Mouse (Mus musculus): Measurements from ENCODE around the gene Prss48. TPM values are rescaled to one million over a fixed set of nuclear protein-coding genes. Genes with fewer than 3 reads are reported as not detected.
"Not testable (repeated sequence)": the region's sequence is repeated elsewhere in the genome, so short reads cannot be mapped to it uniquely, and the experiment has no call there.

The Prss48 gene
- polyA plus RNA-seq, 1 experiment from 2014 or later: 0.58 TPM

DNA sequence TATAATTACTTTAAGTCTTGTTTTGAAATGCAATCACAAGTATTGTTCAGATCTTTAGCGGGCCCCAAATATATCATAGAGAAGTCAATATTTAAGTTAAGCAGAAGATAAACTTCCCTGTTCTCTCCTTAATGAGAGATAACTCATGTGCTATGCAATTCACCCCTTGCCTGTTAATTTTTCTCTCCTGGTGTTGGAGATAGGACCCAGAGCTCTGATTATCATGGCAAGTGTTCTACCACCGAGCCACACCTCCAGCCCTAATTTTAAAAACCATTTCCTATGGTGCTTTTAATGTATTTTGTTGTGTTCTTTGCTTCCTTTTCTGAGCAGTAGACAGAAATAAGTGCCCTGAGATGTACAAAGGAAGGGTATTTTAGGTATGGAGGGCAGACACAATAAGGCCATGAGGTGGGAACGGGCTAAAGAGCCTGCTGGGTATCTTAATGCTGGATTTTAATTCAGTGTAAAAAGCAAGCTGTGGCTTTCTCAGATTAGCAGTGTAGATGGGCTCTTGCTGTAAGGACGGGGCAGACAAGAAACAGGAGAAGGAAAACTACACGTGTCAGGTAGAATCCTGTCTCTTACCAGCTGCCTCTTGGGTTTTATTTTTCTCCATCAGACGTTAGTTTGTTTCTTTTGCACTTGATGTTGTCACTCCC, 11.0 kb downstream of the Prss48 start:
- Histone ChIP-seq H3K4me1 (replicated peaks; ENCODE audit: control insufficient read depth, insufficient read depth, low read length) (peaks cover 5% of the 10 kb centered on the region; the same call in 1 of the 2 replicates), H3K36me3 (ENCODE audit: control insufficient read depth, insufficient read depth, low read length) (no peaks in the 10 kb centered on the region), H3K9ac (ENCODE audit: low read length) (no peak overlapping the region), H3K4me3 (ENCODE audit: low read depth, low read length) (no peak overlapping the region), H3K9me3 (ENCODE audit: control insufficient read depth, low read length) (no peaks in the 10 kb centered on the region), H3K27ac (ENCODE audit: low read depth) (no peak overlapping the region), H3K27me3 (replicated peaks; ENCODE audit: control insufficient read depth, insufficient read depth, low read length) (no peaks in the 10 kb centered on the region), H3K4me2 (ENCODE audit: low read length) (no peak overlapping the region)
- no peak for DNase-seq (ENCODE audit: low spot score)
- 67% methylated on average over 6 of the region's 6 CpGs for WGBS
- no peak for ATAC-seq (replicated peaks; ENCODE audit: low FRiP score, low TSS enrichment, low read depth)

- Histone ChIP-seq H3K27me3 (replicated peaks; ENCODE audit: control insufficient read depth, insufficient read depth, low read length) (no peaks in the 10 kb centered on the region), H3K9me3 (ENCODE audit: control insufficient read depth, low read length) (no peaks in the 10 kb centered on the region), H3K9ac (ENCODE audit: low read length) (no peak overlapping the region), H3K4me1 (replicated peaks; ENCODE audit: control insufficient read depth, insufficient read depth, low read length) (peaks cover 5% of the 10 kb centered on the region; the same call in 1 of the 2 replicates), H3K4me2 (ENCODE audit: low read length) (no peak overlapping the region), H3K36me3 (ENCODE audit: control insufficient read depth, insufficient read depth, low read length) (no peaks in the 10 kb centered on the region), H3K27ac (ENCODE audit: low read depth) (no peak overlapping the region), H3K4me3 (ENCODE audit: low read depth, low read length) (no peak overlapping the region)
- ATAC-seq (replicated peaks; ENCODE audit: low FRiP score, low TSS enrichment, low read depth) (no peak), DNase-seq (ENCODE audit: low spot score) (no peak)
- 77% methylated on average over 2 of the region's 2 CpGs for WGBS
These were observed 15.1 kb downstream of the Prss48 start for GRCm38 (mm10) chr3:85987225-85987624.

DNA sequence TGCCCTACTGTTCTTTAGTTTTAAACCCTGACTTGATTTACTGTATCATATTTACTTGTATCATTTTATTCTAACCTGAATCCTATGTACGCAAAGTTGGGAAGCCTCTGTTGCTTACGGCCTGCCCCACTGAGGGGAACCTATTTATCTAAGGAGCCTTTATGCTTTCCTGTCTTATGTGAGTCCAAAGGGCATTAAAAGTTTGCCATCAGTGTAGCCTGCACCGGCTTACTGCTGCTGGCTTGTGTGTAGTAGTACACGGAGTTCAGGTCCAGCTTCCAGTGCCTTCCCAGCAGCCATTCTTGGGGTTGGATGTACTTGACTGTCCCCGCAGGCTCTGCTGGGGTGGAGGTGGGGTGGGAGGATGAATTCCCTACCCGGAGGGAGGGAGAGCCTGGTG, 17.8 kb downstream of the Prss48 start:
- WGBS: 84% methylated on average over 6 of the region's 6 CpGs
- no peak for ATAC-seq (replicated peaks; ENCODE audit: low FRiP score, low TSS enrichment, low read depth)
- no peaks in the 10 kb centered on the region for H3K4me1 ChIP-seq (replicated peaks; ENCODE audit: control insufficient read depth, insufficient read depth, low read length)

DNA sequence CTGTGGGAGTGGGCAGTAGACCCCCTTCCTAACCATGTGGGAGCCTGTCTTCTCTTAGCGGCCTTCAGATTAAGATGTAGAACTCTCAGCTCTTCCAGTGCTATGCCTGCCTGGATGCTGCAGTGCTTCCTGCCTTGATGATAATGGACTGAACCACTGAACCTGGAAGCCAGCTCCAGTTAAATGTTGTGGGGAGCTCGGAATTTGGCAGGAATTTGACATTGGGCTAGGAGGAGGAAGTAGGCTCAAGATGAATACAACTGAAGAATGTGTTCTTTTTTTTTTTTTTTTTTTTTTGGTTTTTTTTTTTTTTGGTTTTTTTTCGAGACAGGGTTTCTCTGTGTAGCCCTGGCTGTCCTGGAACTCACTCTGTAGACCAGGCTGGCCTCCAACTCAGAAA, 20.5 kb downstream of the Prss48 start:
- not testable (repeated sequence) for H3K4me1 ChIP-seq (replicated peaks; ENCODE audit: control insufficient read depth, insufficient read depth, low read length); DNase-seq (ENCODE audit: low spot score); H3K4me2 ChIP-seq (ENCODE audit: low read length); H3K27me3 ChIP-seq (replicated peaks; ENCODE audit: control insufficient read depth, insufficient read depth, low read length); H3K36me3 ChIP-seq (ENCODE audit: control insufficient read depth, insufficient read depth, low read length); ATAC-seq (replicated peaks; ENCODE audit: low FRiP score, low TSS enrichment, low read depth); H3K9ac ChIP-seq (ENCODE audit: low read length); H3K4me3 ChIP-seq (ENCODE audit: low read depth, low read length); H3K9me3 ChIP-seq (ENCODE audit: control insufficient read depth, low read length); H3K27ac ChIP-seq (ENCODE audit: low read depth)
- WGBS: 81% methylated on average over 3 of the region's 3 CpGs

More for the DNA sequence above, 17.8 kb downstream of the Prss48 start:
- Histone ChIP-seq H3K9me3 (ENCODE audit: control insufficient read depth, low read length) (no peaks in the 10 kb centered on the region), H3K4me3 (ENCODE audit: low read depth, low read length) (no peak overlapping the region), H3K9ac (ENCODE audit: low read length) (no peak overlapping the region), H3K27me3 (replicated peaks; ENCODE audit: control insufficient read depth, insufficient read depth, low read length) (no peaks in the 10 kb centered on the region), H3K27ac (ENCODE audit: low read depth) (no peak overlapping the region), H3K36me3 (ENCODE audit: control insufficient read depth, insufficient read depth, low read length) (no peaks in the 10 kb centered on the region), H3K4me2 (ENCODE audit: low read length) (no peak overlapping the region)
- no peak for DNase-seq (ENCODE audit: low spot score)

- no peak overlapping the region for H3K4me3 ChIP-seq (ENCODE audit: low read depth, low read length)
These were observed 22.3 kb downstream of the Prss48 start for GRCm38 (mm10) chr3:85980036-85980435.

DNA sequence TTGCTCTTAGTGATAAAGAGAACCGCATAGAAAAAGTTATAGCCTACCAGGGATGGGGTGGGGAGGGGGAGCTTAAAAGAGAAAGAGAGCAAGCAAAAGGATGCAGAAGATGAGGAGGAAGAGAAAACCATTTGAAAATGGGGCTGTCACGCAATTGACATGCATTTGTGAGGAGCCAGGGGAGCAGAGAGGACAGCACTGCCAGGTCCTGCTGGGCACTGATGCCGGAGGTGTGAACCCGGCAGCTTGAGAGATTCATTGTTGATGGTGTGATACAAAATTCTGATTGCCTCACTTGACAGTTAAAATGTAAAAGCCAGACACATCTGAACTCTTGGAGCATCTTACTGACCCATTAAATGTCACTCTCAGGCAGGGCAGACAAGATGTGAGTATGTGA, 27.8 kb downstream of the Prss48 start:
- Histone ChIP-seq H3K4me3 (ENCODE audit: low read depth, low read length) (no peak overlapping the region), H3K4me2 (ENCODE audit: low read length) (no peak overlapping the region), H3K9ac (ENCODE audit: low read length) (no peak overlapping the region), H3K27me3 (replicated peaks; ENCODE audit: control insufficient read depth, insufficient read depth, low read length) (no peaks in the 10 kb centered on the region), H3K4me1 (replicated peaks; ENCODE audit: control insufficient read depth, insufficient read depth, low read length) (peaks cover 12% of the 10 kb centered on the region), H3K9me3 (ENCODE audit: control insufficient read depth, low read length) (no peaks in the 10 kb centered on the region), H3K27ac (ENCODE audit: low read depth) (no peak overlapping the region), H3K36me3 (ENCODE audit: control insufficient read depth, insufficient read depth, low read length) (no peaks in the 10 kb centered on the region)
- 65% methylated on average over 4 of the region's 4 CpGs for WGBS
- ATAC-seq (replicated peaks; ENCODE audit: low FRiP score, low TSS enrichment, low read depth): no peak
- no peak for DNase-seq (ENCODE audit: low spot score)

More at GRCm38 (mm10) chr3:85980036-85980435, 22.3 kb downstream of the Prss48 start:
- H3K4me2 ChIP-seq (ENCODE audit: low read length): no peak overlapping the region
- H3K27me3 ChIP-seq (replicated peaks; ENCODE audit: control insufficient read depth, insufficient read depth, low read length): no peaks in the 10 kb centered on the region
- no peaks in the 10 kb centered on the region for H3K36me3 ChIP-seq (ENCODE audit: control insufficient read depth, insufficient read depth, low read length)
- H3K9me3 ChIP-seq (ENCODE audit: control insufficient read depth, low read length): no peaks in the 10 kb centered on the region
- ATAC-seq (replicated peaks; ENCODE audit: low FRiP score, low TSS enrichment, low read depth) (no peak), DNase-seq (ENCODE audit: low spot score) (no peak)
- WGBS: 92% methylated on average over 4 of the region's 4 CpGs
- no peak overlapping the region for H3K9ac ChIP-seq (ENCODE audit: low read length)
- no peak overlapping the region for H3K27ac ChIP-seq (ENCODE audit: low read depth)
- H3K4me1 ChIP-seq (replicated peaks; ENCODE audit: control insufficient read depth, insufficient read depth, low read length): 0 out of 2 replicates have a peak, but pooled peaks cover 2% of the 10 kb centered on the region

GRCm38 (mm10) chr3:85973376-85974140, 28.7 kb downstream of the Prss48 start:
- DNase-seq (ENCODE audit: low spot score) (no peak), ATAC-seq (replicated peaks; ENCODE audit: low FRiP score, low TSS enrichment, low read depth) (no peak)
- Histone ChIP-seq H3K4me3 (ENCODE audit: low read depth, low read length) (no peak overlapping the region), H3K9me3 (ENCODE audit: control insufficient read depth, low read length) (no peaks in the 10 kb centered on the region), H3K4me2 (ENCODE audit: low read length) (peak overlapping the region; percentile 86), H3K27ac (ENCODE audit: low read depth) (peak overlapping the region; percentile 89; the same call in 1 of the 2 replicates), H3K4me1 (replicated peaks; ENCODE audit: control insufficient read depth, insufficient read depth, low read length) (peaks cover 12% of the 10 kb centered on the region), H3K36me3 (ENCODE audit: control insufficient read depth, insufficient read depth, low read length) (no peaks in the 10 kb centered on the region), H3K27me3 (replicated peaks; ENCODE audit: control insufficient read depth, insufficient read depth, low read length) (no peaks in the 10 kb centered on the region), H3K9ac (ENCODE audit: low read length) (no peak overlapping the region)
- WGBS: 78% methylated on average over 10 of the region's 10 CpGs

DNA sequence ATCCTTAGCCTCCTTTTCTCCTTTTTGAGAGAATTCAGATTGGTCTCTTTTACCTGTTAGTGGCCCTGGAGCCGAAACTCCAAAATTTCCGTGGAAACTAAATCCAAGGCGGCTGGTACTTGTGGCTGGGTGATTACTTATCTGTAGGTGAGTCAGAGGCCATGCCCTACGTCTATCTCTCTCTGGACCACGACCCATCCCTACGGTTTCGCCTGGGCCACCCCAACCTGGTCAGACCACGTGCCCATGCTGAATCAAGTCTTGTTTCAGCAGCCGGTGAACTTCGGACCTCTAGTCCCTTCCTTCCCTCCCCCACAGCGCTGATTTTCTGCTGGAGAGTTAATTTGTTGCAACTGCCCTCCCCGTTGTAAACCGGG, 30.7 kb downstream of the Prss48 start:
- Histone ChIP-seq H3K9ac (ENCODE audit: low read length) (peak overlapping the region; percentile 81), H3K4me2 (ENCODE audit: low read length) (peak overlapping the region; percentile 86), H3K36me3 (ENCODE audit: control insufficient read depth, insufficient read depth, low read length) (no peaks in the 10 kb centered on the region), H3K4me1 (replicated peaks; ENCODE audit: control insufficient read depth, insufficient read depth, low read length) (peaks cover 10% of the 10 kb centered on the region), H3K9me3 (ENCODE audit: control insufficient read depth, low read length) (no peaks in the 10 kb centered on the region), H3K27me3 (replicated peaks; ENCODE audit: control insufficient read depth, insufficient read depth, low read length) (no peaks in the 10 kb centered on the region), H3K27ac (ENCODE audit: low read depth) (peak overlapping the region; percentile 89), H3K4me3 (ENCODE audit: low read depth, low read length) (peak overlapping the region; percentile 79)
- 1% methylated on average over 13 of the region's 13 CpGs for WGBS
- no peak for DNase-seq (ENCODE audit: low spot score)
- peak; percentile 73; the same call in 1 of the 2 replicates for ATAC-seq (replicated peaks; ENCODE audit: low FRiP score, low TSS enrichment, low read depth)

Measured in intestine, embryonic 14.5 days (tissue).